Mouse (Mus musculus): ENCODE data around the gene P2rx7.
"Not testable (repeated sequence)": the region's sequence is repeated elsewhere in the genome, so short reads cannot be mapped to it uniquely, and the experiment has no call there.

The P2rx7 gene

DNA sequence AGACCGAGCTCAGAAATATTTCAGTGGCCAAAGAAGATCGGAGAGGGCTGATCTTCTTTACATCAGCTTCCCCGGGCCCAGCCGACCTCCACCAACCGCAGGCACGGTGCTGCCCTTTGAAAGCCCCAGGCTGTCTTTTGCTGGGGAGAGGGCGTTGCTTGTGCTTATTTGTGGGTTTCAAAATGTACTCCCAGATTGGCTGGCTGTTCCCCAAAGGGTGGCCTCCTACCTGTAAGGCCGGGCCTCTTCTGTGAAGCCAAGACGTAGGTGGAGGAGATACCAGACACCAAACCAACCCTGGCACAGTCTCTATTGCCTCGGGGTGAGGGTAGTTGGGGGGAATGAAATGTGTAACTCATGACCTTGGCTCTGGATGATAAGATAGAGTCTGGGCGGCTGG lies 2.3 kb downstream of the P2rx7 start:
- peak; percentile 18 for DNase-seq (ENCODE audit: low spot score in 2 of 2)

- DNase-seq (ENCODE audit: low spot score in 2 of 2) = no peak
Measured at GRCm38 (mm10) chr5:122647256-122647924, 3.7 kb downstream of the P2rx7 start.

DNA sequence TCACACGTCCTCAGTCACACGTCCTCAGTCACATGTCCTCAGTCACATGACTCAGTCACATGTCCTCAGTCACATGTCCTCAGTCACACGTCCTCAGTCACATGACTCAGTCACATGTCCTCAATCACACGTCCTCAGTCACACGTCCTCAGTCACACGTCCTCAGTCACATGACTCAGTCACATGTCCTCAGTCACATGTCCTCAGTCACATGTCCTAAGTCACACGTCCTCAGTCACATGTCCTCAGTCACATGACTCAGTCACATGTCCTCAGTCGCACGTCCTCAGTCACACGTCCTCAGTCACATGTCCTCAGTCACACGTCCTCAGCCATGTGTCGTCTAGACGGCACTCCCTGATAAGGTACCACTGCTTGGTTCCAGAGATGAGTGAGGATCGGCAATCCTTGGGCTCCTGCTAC lies 4.3 kb downstream of the P2rx7 start:
- DNase-seq (ENCODE audit: low spot score in 2 of 2) = not testable (repeated sequence)

- no peak for DNase-seq (ENCODE audit: low spot score in 2 of 2)
Measured at GRCm38 (mm10) chr5:122649264-122649663, 5.6 kb downstream of the P2rx7 start.

DNA sequence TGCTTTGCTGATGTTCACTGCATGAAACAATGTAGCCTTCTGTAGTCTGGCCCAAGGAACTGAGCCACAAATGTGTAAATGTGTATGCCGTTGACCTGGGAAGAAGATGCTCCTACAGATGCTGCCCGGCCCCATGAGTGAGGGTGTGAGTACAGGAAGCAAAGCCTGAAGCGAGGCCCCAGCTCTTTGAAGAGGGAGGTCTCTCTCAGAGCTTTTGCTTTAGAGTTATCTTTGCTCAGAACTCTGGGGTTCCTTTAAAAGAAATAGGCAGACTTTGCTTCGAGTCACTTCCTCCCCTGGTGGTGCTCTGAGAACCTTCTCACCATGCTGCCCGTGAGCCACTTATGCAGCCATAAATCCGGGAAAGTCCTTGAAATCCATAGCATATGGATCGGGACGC lies 6.4 kb downstream of the P2rx7 start:
- DNase-seq (ENCODE audit: low spot score in 2 of 2) = no peak

GRCm38 (mm10) chr5:122652506-122652905 lies 8.8 kb downstream of the P2rx7 start:
- peak; percentile 29 to 35 for DNase-seq (ENCODE audit: low spot score in 2 of 2)

- DNase-seq (ENCODE audit: low spot score in 2 of 2) = no peak
Measured at GRCm38 (mm10) chr5:122653112-122653445, 9.4 kb downstream of the P2rx7 start.

DNA sequence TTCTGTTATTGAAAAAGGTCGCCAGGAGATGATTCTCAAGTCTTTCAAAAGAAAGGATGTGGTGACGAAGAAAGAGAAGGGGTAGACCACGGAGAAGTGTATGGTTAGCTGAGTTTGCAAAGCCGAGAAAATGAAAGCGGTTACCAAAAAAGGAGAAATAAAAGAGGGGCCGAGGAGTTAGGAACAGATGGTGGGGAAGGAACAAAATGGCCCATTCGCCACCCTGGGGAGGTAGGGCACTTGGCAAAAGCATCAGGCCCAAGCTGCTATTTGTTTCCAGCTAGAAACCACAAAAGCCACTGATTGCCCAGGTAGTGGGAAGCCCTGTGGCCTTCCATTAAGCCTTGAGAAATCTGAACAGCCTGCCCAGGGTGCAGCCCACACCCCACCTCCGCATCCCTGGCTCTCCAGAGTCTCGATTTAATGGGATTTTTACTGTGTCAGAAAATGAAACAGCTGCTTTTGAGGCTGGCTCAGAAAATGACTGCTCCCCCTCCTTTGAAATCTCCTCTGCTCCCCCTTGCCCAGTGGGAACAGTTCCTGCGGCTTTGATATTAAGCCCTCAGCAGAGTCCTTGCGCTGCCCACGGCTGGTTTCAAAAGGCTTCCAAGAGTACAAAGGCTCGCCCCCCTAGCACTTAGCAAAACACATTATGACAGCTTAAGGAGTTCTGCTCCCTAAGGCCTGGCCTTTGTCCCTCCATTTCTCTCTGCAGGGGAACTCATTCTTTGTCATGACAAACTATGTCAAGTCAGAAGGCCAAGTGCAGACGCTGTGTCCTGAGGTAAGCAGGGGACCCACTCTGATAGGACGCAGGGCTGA lies 9.9 kb downstream of the P2rx7 start:
- peak; percentile 27 to 38 for DNase-seq (ENCODE audit: low spot score in 2 of 2)

- DNase-seq (ENCODE audit: low spot score in 2 of 2) = no peak
Measured at GRCm38 (mm10) chr5:122654268-122654573, 10.5 kb downstream of the P2rx7 start.

DNA sequence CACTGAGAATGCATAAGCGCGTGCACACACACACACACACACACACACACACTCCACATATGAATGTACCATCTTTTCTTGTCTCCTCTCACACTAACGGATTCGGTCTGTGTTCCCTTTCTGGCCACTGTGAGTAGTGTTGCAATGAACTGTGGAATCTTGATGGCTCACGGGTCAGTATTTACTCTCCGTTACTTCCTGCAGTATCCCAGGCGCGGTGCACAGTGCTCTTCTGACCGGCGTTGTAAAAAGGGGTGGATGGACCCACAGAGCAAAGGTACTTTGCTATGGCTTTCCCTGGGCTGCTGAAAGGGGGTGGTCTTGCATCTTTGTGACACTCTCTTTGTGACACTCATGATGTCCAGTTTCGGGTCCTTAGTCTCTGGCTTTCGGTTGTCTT lies 13.1 kb downstream of the P2rx7 start:
- no peak for DNase-seq (ENCODE audit: low spot score in 2 of 2)

GRCm38 (mm10) chr5:122662501-122662900 lies 18.8 kb downstream of the P2rx7 start:
- DNase-seq (ENCODE audit: low spot score in 2 of 2) = no peak

- no peak for DNase-seq (ENCODE audit: low spot score in 2 of 2)
Measured at GRCm38 (mm10) chr5:122665036-122665435, 21.3 kb downstream of the P2rx7 start.

GRCm38 (mm10) chr5:122668981-122669897 lies 25.5 kb downstream of the P2rx7 start:
- DNase-seq (ENCODE audit: low spot score in 2 of 2) = no peak

- DNase-seq (ENCODE audit: low spot score in 2 of 2) = peak; percentile 34 to 38
Measured at GRCm38 (mm10) chr5:122671641-122672040, 27.9 kb downstream of the P2rx7 start.

GRCm38 (mm10) chr5:122672298-122672697 lies 28.6 kb downstream of the P2rx7 start:
- no peak for DNase-seq (ENCODE audit: low spot score in 2 of 2)

DNA sequence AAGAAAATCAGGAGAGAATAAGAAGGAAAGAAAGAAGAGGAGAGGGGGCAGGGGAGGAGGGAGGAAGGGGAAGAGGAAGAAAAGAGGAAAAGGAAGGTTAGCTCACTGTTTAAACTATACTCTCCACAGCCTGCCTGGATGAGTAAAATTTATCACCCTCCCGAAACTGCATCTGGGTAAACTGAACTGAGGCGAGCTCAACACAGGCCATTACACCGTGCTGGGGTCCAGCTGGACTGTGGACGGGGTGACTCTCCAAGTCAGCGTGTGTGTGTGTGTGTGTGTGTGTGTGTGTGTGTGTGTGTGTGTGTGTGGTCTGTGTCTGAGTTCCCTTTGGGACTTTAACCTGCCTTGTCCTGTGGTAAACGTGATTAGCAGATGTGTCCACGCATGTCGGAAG lies 32.3 kb downstream of the P2rx7 start:
- DNase-seq (ENCODE audit: low spot score in 2 of 2) = no peak

- DNase-seq (ENCODE audit: low spot score in 2 of 2) = no peak
Measured at GRCm38 (mm10) chr5:122677983-122678382, 34.3 kb downstream of the P2rx7 start.

- DNase-seq (ENCODE audit: low spot score in 2 of 2) = no peak
Measured at GRCm38 (mm10) chr5:122679881-122680280, 36.2 kb downstream of the P2rx7 start.

DNA sequence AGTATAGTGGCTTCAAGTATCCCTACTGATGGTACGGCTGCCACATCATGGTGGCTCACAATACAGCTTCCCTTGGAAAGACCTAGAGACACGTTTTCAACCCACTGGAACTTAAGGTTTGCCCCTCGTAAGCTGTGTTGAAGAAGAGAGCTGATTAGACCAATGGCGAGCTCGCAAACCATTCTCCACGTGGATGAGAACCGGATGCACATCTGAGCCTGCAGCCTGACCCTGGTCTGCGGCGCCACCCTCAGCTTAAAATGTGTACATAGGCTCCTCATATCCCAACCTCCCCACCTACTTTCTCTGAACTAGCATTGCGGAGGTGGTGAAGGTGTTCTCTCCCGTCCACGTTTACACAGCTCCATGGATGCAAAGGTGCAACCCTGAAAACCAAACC lies 37.6 kb downstream of the P2rx7 start:
- DNase-seq (ENCODE audit: low spot score in 2 of 2) = no peak

DNA sequence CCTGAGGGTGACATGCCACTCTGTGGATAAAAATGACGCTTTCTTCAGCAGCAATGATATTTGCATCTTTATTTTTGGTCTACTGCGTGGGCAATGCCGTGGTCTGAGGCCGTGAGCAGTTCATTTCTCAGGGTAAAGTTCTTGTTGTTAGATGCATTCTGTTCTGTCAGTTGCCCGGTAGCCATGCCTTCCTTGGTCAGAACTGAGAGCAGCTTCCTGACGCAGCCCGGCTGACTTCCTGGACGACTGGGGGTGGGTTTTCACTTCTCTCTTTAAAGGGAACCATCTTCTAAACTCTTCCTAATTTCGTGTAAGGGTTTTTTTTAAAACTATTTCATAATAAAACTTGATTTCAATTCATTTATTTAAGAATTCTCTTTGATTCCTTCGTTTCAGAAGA lies 40.2 kb downstream of the P2rx7 start:
- DNase-seq (ENCODE audit: low spot score in 2 of 2) = peak; percentile 68 to 69

DNA sequence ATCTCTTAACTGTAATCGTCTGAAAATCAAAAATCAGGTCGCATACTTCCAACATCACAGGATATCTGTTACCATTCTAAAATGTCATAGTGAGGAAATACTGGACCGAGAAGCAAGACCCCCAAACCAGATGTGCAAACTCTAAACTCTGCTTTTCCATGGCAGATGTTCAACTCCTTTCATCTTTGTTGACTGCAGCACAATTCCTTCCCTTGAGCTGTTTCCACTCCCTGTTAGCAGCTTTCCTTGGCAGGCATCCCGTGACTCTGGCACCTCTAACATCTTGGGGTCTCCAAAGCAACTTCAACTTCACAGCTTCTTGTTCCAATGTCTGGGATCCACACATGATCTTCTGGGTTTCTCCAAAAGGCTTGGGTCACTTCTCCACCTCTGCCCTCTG lies 43.7 kb downstream of the P2rx7 start:
- DNase-seq (ENCODE audit: low spot score in 2 of 2) = no peak

GRCm38 (mm10) chr5:122689153-122689552 lies 45.4 kb downstream of the P2rx7 start:
- no peak for DNase-seq (ENCODE audit: low spot score in 2 of 2)
